Mouse (Mus musculus): ENCODE results near the gene Oxld1. TPM values are rescaled to one million over a fixed set of nuclear protein-coding genes. Genes with fewer than 3 reads are reported as not detected.
"Not testable (repeated sequence)": the region's sequence is repeated elsewhere in the genome, so short reads cannot be mapped to it uniquely, and the experiment has no call there.

Oxld1 gene
- total RNA-seq, 2 experiments from 2014 or later = 17.7 to 19.0 TPM

GRCm38 (mm10) chr11:120437857-120438385 lies 19.9 kb downstream of the Oxld1 start:
- no peak for DNase-seq (ENCODE audit: low spot score in 2 of 2)
- H3K4me3 ChIP-seq = peak overlapping the region; percentile 97
- peak overlapping the region; percentile 96 for H3K27ac ChIP-seq
- TF ChIP-seq CTCF (conservative IDR thresholded peaks at IDR 0.05) = no peak

- peak; percentile 51 for TF ChIP-seq CTCF (conservative IDR thresholded peaks at IDR 0.05)
- Histone ChIP-seq H3K27ac (peak within 1 kb of the TSS; percentile 96), H3K4me3 (peak within 1 kb of the TSS; percentile 97)
- DNase-seq (ENCODE audit: low spot score in 2 of 2) = peak; percentile 82 to 87
These were observed 20.6 kb downstream of the Oxld1 start, which contains the start of gene Nploc4 for GRCm38 (mm10) chr11:120437152-120437856. TSS of gene Nploc4 (minus strand) at chr11:120437708.

- DNase-seq (ENCODE audit: low spot score in 2 of 2) = no peak
- Histone ChIP-seq H3K4me3 (no peak overlapping the region), H3K27ac (no peak overlapping the region)
- TF ChIP-seq CTCF (conservative IDR thresholded peaks at IDR 0.05) = no peak
These were observed 31.1 kb downstream of the Oxld1 start for GRCm38 (mm10) chr11:120426727-120427126.

GRCm38 (mm10) chr11:120423569-120424295 lies 34.1 kb downstream of the Oxld1 start:
- DNase-seq (ENCODE audit: low spot score in 2 of 2) = peak; percentile 32 to 77
- Histone ChIP-seq H3K27ac (no peak overlapping the region), H3K4me3 (no peak overlapping the region)
- peak; percentile 89 for TF ChIP-seq CTCF (conservative IDR thresholded peaks at IDR 0.05)

GRCm38 (mm10) chr11:120422651-120423568 lies 35.0 kb downstream of the Oxld1 start:
- no peak overlapping the region for H3K27ac ChIP-seq
- no peak for TF ChIP-seq CTCF (conservative IDR thresholded peaks at IDR 0.05)
- DNase-seq (ENCODE audit: low spot score in 2 of 2) = no peak
- no peak overlapping the region for H3K4me3 ChIP-seq

GRCm38 (mm10) chr11:120418592-120418991 lies 39.3 kb downstream of the Oxld1 start:
- Histone ChIP-seq H3K4me3 (no peak overlapping the region), H3K27ac (no peak overlapping the region)
- DNase-seq (ENCODE audit: low spot score in 2 of 2) = no peak
- no peak for TF ChIP-seq CTCF (conservative IDR thresholded peaks at IDR 0.05)

GRCm38 (mm10) chr11:120417852-120418251 lies 40.0 kb downstream of the Oxld1 start:
- H3K4me3 ChIP-seq = no peak overlapping the region
- no peak overlapping the region for H3K27ac ChIP-seq
- no peak for TF ChIP-seq CTCF (conservative IDR thresholded peaks at IDR 0.05)

GRCm38 (mm10) chr11:120413621-120414020 lies 44.2 kb downstream of the Oxld1 start:
- not testable (repeated sequence) for H3K4me3 ChIP-seq; H3K27ac ChIP-seq; DNase-seq (ENCODE audit: low spot score in 2 of 2)

More at GRCm38 (mm10) chr11:120417852-120418251, 40.0 kb downstream of the Oxld1 start:
- no peak for DNase-seq (ENCODE audit: low spot score in 2 of 2)

Other genes with a start within 250 kb of the Oxld1 start
- 10 to 100 TPM; 19.9 to 20.7 TPM for gene Bahcc1, start 225.1 kb downstream of the Oxld1 start, total RNA-seq (2021)
- 1,000 to 10,000 TPM; 1,285 to 1,295 TPM for gene Actg1, start 109.5 kb downstream of the Oxld1 start, total RNA-seq (2021)
- gene Fscn2, start 96.5 kb downstream of the Oxld1 start, total RNA-seq (2021) = 1 to 10 TPM in 1 of 2 experiments, under 1 TPM in 1; 0.69 to 1.1 TPM
- 10 to 100 TPM; 17.7 to 19.5 TPM for gene Faap100, start 79.3 kb downstream of the Oxld1 start, total RNA-seq (2021)
- 10 to 100 TPM; 64.1 to 70.1 TPM for gene Nploc4, start 20.4 kb downstream of the Oxld1 start, total RNA-seq (2021)
- under 1 TPM in 1 of 2 experiments, not detected in 1; 0.20 TPM for gene Tspan10, start 15.4 kb downstream of the Oxld1 start, total RNA-seq (2021)
- gene Pde6g, start 4.6 kb downstream of the Oxld1 start, total RNA-seq (2021) = under 1 TPM in 1 of 2 experiments, not detected in 1; 0.44 TPM
- 10 to 100 TPM; 20.0 to 32.3 TPM for gene Ccdc137, start within 50 bp of the Oxld1 start, total RNA-seq (2021)
- 10 to 100 TPM; 52.0 to 54.8 TPM for gene Arl16, start 9.5 kb upstream of the Oxld1 start, total RNA-seq (2021)
- 10 to 100 TPM; 63.2 to 68.1 TPM for gene Mrpl12, start 26.5 kb upstream of the Oxld1 start, total RNA-seq (2021)
- 10 to 100 TPM; 19.8 to 22.3 TPM for gene Slc25a10, start 33.8 kb upstream of the Oxld1 start, total RNA-seq (2021)
- gene Gcgr, start 72.6 kb upstream of the Oxld1 start, total RNA-seq (2021) = not detected
- 10 to 100 TPM; 65.2 to 67.6 TPM for gene Mcrip1, start 91.7 kb upstream of the Oxld1 start, total RNA-seq (2021)
- gene Ppp1r27, start 93.1 kb upstream of the Oxld1 start, total RNA-seq (2021) = not detected
- gene P4hb, start 115.2 kb upstream of the Oxld1 start, total RNA-seq (2021) = 100 to 1,000 TPM; 106 to 118 TPM
- 100 to 1,000 TPM; 270 to 277 TPM for gene Arhgdia, start 123.6 kb upstream of the Oxld1 start, total RNA-seq (2021)
- gene Alyref, start 140.3 kb upstream of the Oxld1 start, total RNA-seq (2021) = 10 to 100 TPM; 58.0 to 66.8 TPM
- 10 to 100 TPM; 87.1 to 89.6 TPM for gene Anapc11, start 140.4 kb upstream of the Oxld1 start, total RNA-seq (2021)
- 1 to 10 TPM; 1.3 to 1.7 TPM for gene Npb, start 150.4 kb upstream of the Oxld1 start, total RNA-seq (2021)
- 100 to 1,000 TPM; 128 to 142 TPM for gene Pcyt2, start 159.9 kb upstream of the Oxld1 start, total RNA-seq (2021)
- 10 to 100 TPM; 42.9 to 46.4 TPM for gene Sirt7, start 167.2 kb upstream of the Oxld1 start, total RNA-seq (2021)
- 10 to 100 TPM; 71.6 to 80.3 TPM for gene Mafg, start 175.5 kb upstream of the Oxld1 start, total RNA-seq (2021)
- 1 to 10 TPM; 1.3 to 1.8 TPM for gene Pycr1, start 185.7 kb upstream of the Oxld1 start, total RNA-seq (2021)
- gene Myadml2, start 190.1 kb upstream of the Oxld1 start, total RNA-seq (2021) = 1 to 10 TPM; 3.9 to 8.7 TPM
- 1 to 10 TPM; 4.7 to 5.4 TPM for gene Notum, start 203.1 kb upstream of the Oxld1 start, total RNA-seq (2021)
- 10 to 100 TPM; 50.7 to 53.2 TPM for gene Aspscr1, start 214.9 kb upstream of the Oxld1 start, total RNA-seq (2021)